Mouse (Mus musculus) forebrain, postnatal 0 days (tissue): ENCODE data around the gene Nfx1. TPM values are rescaled to one million over a fixed set of nuclear protein-coding genes. Genes with fewer than 3 reads are reported as not detected.
"Not testable (repeated sequence)": the region's sequence is repeated elsewhere in the genome, so short reads cannot be mapped to it uniquely, and the experiment has no call there.

ENCODE experiments used
- ATAC-seq: fragments of 200-750 bp; cut with Nextera tagmentation; 2 replicates; pipeline ENCODE4 v1.8.0; 2017; ENCODE audit warnings: mild to moderate bottlenecking, moderate library complexity
- DNase-seq: peaks from one replicate; pipeline ENCODE4 v3.0.0-alpha.2; 2015
- H3K27ac ChIP-seq: fragments of 300-500 bp; sonication (generic); 2 replicates; pipeline ENCODE4 v1.5.1; 2014; ENCODE audit warnings: low read depth, mild to moderate bottlenecking, antibody characterized with exemption, low read length, moderate library complexity, mixed read lengths
- H3K27me3 ChIP-seq: fragments of 300-500 bp; sonication (generic); 2 replicates; pipeline ENCODE4 v1.6.1; 2014; ENCODE audit warnings: mild to moderate bottlenecking, low read length, mixed read lengths; ENCODE audit not compliant: insufficient read depth
- H3K36me3 ChIP-seq: fragments of 300-500 bp; sonication (generic); 2 replicates; pipeline ENCODE4 v1.6.1; 2014; ENCODE audit warnings: mild to moderate bottlenecking, moderate library complexity; ENCODE audit not compliant: insufficient read depth
- H3K4me1 ChIP-seq: fragments of 300-500 bp; sonication (generic); 2 replicates; pipeline ENCODE4 v1.6.1; 2014; ENCODE audit warnings: antibody characterized with exemption; ENCODE audit not compliant: insufficient read depth
- H3K4me2 ChIP-seq: fragments of 300-500 bp; sonication (generic); 2 replicates; pipeline ENCODE4 v1.6.1; 2014; ENCODE audit warnings: low read depth, mild to moderate bottlenecking, moderate library complexity
- H3K4me3 ChIP-seq: fragments of 300-500 bp; sonication (generic); 2 replicates; pipeline ENCODE4 v1.5.1; 2014; ENCODE audit warnings: low read depth, low read length, mixed read lengths
- H3K9ac ChIP-seq: fragments of 300-500 bp; sonication (generic); 2 replicates; pipeline ENCODE4 v1.6.1; 2014; ENCODE audit warnings: mild to moderate bottlenecking
- H3K9me3 ChIP-seq: fragments of 300-500 bp; sonication (generic); 2 replicates; pipeline ENCODE4 v1.6.1; 2016; ENCODE audit warnings: low read length
- CTCF ChIP-seq: sonication (generic); IDR thresholded peaks from 2 replicates; pipeline ENCODE4 v1.5.1; 2016; ENCODE audit warnings: antibody characterized with exemption, control low read depth, low read depth
- WGBS: fragments of 180-500 bp; shearing (Covaris S2); extraction: QIAGEN DNeasy Blood & Tissue Kit; methylation state at CpG from one replicate; pipeline ENCODE4 v1.1.7; 2014; 5-methylcytosine and 5-hydroxymethylcytosine counted together
- polyA plus RNA-seq: library from polyadenylated mRNA; unstranded; fragments of >200 nt; fragmentation: Nextera tagmentation; extraction: Ambion mirVana; gene quantifications from 2 replicates; pipeline ENCODE4 v1.2.1, GENCODE M21; 2015
- total RNA-seq: library from RNA; depleted of rRNA; stranded (reverse); fragments of >200 nt; gene quantifications from 2 replicates; pipeline ENCODE4 v1.2.3, GENCODE M21; 2014; rRNA removed

Nfx1 gene
- total RNA-seq (80.3 and 92.1 TPM in 2 replicates), polyA plus RNA-seq (55.2 and 68.4 TPM in 2 replicates)

DNA sequence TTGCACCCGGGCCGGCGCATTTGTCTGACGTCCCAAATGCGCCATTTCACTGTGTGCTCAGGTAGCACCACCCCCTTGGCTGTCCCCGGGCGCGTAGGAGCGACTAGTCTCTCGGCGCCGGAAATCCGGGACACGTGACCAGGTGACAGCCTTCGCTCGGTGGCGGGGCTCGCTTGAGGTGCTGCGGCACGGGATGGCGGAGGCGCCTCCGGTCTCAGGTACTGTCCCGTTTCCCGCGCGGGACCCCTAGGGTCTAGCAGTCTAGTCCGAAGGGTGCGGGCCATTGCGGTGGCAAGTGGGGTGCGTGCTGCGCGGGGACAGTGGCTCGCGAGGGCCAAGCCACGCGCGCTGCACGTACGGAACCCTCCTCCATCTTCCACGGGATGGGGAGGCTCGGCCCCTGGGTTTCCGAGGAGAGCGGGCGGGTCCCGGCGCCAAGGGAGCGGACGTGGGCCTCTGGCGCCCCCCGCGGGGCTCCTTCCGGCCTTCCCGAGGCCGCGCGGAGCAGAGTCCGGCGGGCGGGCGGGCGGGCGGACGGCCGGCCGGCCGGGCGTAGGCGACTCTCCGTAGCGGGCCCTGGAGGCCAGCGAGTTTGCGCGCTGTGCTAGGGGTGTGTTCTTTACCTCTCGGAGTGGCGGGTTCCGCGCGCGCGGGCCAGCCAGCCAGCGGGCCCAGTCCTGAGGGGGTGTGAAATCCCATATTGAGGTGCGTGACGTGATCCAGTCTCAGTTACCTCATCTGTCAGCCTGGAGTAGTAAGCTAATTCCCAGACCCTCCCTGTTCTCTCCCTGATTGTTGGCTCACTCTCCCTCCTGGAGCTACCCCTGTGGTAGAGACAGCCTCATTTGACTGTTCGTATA is at the start of gene Nfx1:
Nfx1 (plus strand) TSS at position 65 of the 860 bp plus-strand sequence.
- peak within 1 kb of the TSS; percentile 66 for H3K4me2 ChIP-seq
- no peaks in the 10 kb centered on the region for H3K9me3 ChIP-seq
- H3K9ac ChIP-seq, result peak within 1 kb of the TSS; percentile 89
- peaks cover 10% of the 10 kb centered on the region; the same call in 1 of the 2 replicates for H3K4me1 ChIP-seq
- under 1% methylated on average over 70 of the region's 85 CpGs for WGBS
- no peaks in the 10 kb centered on the region for H3K27me3 ChIP-seq
- H3K4me3 ChIP-seq, result peak within 1 kb of the TSS; percentile 95
- H3K36me3 ChIP-seq, result peaks cover 20% of the 10 kb centered on the region
- TF ChIP-seq CTCF, result no peak
- ATAC-seq (peak; percentile 98), DNase-seq (peak; percentile 98)
- H3K27ac ChIP-seq, result peak within 1 kb of the TSS; percentile 95

DNA sequence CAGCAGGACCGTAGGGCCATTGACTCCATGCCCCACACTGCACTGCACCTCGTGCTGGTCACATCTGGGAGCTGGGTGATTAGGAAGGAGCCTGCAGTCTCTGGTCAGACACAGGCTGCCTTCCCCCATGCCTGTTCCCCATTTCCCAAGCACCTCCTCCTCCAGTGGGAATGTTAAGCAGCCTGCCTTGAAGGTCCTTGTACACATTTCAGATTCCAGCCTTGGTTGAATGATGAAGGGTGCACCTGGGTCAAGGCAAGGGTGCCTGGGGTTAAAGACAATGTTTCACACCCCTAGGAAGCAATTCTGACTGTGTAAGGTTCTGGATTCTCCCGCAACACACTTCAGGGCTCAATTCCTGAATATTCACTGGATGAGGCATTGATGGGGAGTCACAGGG is 49.4 kb upstream of the Nfx1 start:
- ATAC-seq (no peak), DNase-seq (no peak)
- no peaks in the 10 kb centered on the region for H3K36me3 ChIP-seq
- TF ChIP-seq CTCF, result no peak
- WGBS, result 73% methylated on average over 3 of the region's 3 CpGs
- H3K4me3 ChIP-seq, result no peak overlapping the region
- H3K4me1 ChIP-seq, result no peaks in the 10 kb centered on the region
- H3K27me3 ChIP-seq, result no peaks in the 10 kb centered on the region
- H3K27ac ChIP-seq, result no peak overlapping the region
- no peak overlapping the region for H3K9ac ChIP-seq
- no peak overlapping the region for H3K4me2 ChIP-seq
- H3K9me3 ChIP-seq, result no peaks in the 10 kb centered on the region

DNA sequence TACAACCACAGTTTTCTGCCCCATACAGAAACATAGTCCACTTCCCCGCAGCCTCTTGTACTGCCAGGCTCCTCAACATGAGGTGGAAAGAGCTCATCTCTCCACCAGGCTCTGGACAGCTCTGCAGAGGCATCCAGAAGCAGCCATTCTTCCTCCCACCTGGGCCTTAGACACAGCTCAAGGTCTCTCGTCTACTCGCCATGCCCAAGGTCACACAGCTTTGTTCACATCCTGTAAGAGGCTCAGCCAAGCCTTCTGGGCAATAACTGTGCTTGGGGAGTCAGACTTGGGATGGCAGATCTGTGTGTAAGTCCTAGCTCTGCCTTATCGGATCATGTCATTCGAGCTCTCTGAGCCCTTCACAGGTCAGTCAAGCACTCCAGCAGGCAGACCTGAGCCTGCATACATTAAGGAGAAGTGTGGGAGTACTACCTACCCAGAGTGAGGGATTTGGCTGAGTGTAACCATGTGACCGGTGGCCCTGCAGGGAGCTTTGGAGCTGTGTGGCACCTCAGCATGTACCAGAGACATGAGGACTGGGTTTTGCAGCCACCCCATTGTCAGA is 47.5 kb upstream of the Nfx1 start:
- no peak for DNase-seq
- H3K4me1 ChIP-seq, result no peaks in the 10 kb centered on the region
- no peak overlapping the region for H3K4me2 ChIP-seq
- no peak for TF ChIP-seq CTCF
- H3K27me3 ChIP-seq, result no peaks in the 10 kb centered on the region
- H3K36me3 ChIP-seq, result no peaks in the 10 kb centered on the region
- no peak overlapping the region for H3K27ac ChIP-seq
- no peak overlapping the region for H3K4me3 ChIP-seq
- WGBS, result 82% methylated on average over 6 of the region's 6 CpGs
- no peak for ATAC-seq
- H3K9ac ChIP-seq, result no peak overlapping the region
- H3K9me3 ChIP-seq, result no peaks in the 10 kb centered on the region

DNA sequence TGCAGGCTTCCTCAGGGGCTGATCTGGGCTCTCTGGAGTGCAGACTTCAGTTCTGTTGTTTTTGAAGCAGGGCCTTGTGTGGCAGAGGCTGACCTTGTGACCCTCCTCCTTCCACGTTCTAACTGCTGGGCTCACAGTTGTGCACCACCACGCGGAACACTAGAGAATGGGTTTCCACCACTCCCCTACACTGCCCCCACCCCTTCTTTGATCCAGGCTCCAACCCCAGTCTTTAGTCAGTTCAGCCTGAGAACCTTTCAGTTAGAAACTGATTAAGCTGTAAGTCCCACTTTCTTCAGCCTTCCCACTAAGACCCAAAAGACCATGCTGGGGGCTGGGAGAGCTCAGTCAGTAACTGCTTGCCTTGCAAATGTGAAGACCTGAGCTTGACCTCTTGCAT is 45.1 kb upstream of the Nfx1 start:
- DNase-seq (no peak), ATAC-seq (no peak)
- Histone ChIP-seq H3K4me2 (no peak overlapping the region), H3K4me3 (no peak overlapping the region), H3K27ac (no peak overlapping the region), H3K9me3 (no peaks in the 10 kb centered on the region), H3K27me3 (no peaks in the 10 kb centered on the region), H3K36me3 (no peaks in the 10 kb centered on the region), H3K9ac (no peak overlapping the region), H3K4me1 (no peaks in the 10 kb centered on the region)
- 50% methylated on average over 3 of the region's 3 CpGs for WGBS
- no peak for TF ChIP-seq CTCF

DNA sequence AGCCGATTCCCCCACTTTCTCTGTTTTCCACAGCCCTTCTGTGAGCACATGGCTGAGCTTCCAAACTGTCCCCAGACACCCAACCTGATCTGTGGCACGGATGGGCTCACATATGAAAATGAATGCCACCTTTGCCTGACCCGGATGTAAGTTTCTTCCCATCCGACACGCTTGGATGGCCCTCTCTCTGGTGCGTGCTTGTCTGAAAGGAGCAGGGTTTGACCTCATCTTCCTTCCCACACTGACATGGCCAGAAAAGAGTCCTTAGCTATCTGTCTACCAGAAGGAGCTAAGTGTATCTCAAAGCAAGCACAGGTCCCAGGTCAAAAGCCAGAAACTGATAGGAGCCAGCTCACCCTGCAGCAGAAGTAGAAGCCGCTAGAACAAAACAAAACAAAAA is 41.7 kb upstream of the Nfx1 start:
- no peak for ATAC-seq
- no peak for DNase-seq
- H3K9ac ChIP-seq, result no peak overlapping the region
- 86% methylated on average over 7 of the region's 7 CpGs for WGBS
- TF ChIP-seq CTCF, result no peak
- H3K4me2 ChIP-seq, result no peak overlapping the region
- H3K9me3 ChIP-seq, result no peaks in the 10 kb centered on the region
- H3K36me3 ChIP-seq, result peaks cover 16% of the 10 kb centered on the region
- no peaks in the 10 kb centered on the region for H3K4me1 ChIP-seq
- H3K4me3 ChIP-seq, result no peak overlapping the region
- no peak overlapping the region for H3K27ac ChIP-seq
- no peaks in the 10 kb centered on the region for H3K27me3 ChIP-seq

DNA sequence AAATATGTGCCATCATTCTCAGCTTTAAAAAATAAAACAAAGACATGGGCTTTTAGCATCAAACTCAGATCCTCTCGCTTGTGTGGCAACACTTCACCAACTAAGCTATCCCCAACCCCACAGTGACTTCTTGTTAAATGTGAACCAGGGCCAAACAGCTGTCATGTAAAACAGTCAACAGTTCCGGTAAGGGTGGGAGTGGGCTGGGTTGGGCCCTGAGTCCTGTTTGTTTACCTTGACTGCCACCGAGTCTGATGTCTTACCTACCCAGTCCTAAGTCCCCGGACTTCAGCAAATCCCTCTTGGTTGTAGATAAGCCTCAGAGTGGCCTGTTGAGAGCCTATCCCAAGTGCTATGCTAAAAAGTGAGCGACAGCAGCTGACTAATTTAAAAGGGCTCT is 37.0 kb upstream of the Nfx1 start:
- no peaks in the 10 kb centered on the region for H3K4me1 ChIP-seq
- H3K36me3 ChIP-seq, result peaks cover 50% of the 10 kb centered on the region
- H3K9ac ChIP-seq, result no peak overlapping the region
- H3K27me3 ChIP-seq, result no peaks in the 10 kb centered on the region
- WGBS, result 96% methylated on average over 5 of the region's 5 CpGs
- no peak for TF ChIP-seq CTCF
- H3K4me2 ChIP-seq, result no peak overlapping the region
- H3K27ac ChIP-seq, result no peak overlapping the region
- ATAC-seq (no peak), DNase-seq (no peak)
- H3K9me3 ChIP-seq, result no peaks in the 10 kb centered on the region
- H3K4me3 ChIP-seq, result no peak overlapping the region

DNA sequence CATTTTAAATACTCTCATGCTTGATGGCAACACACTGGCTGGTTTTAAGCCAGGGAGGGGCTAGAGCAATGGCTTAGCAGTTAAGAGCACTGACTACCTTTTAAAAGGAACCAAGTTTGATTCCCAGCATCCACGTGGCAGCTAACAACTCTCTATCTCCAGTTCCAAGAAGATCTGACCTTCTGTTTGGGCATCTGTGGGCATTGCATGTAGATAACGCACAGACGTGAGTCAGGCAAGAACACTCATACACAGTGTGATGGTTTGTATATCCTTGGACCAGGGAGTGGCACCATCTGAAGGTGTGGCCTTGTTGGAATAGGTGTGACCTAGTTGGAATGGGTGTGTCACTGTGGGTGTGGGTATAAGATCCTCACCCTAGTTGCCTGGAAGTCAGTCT is 36.3 kb upstream of the Nfx1 start:
- H3K4me1 ChIP-seq, DNase-seq, H3K4me2 ChIP-seq, H3K27ac ChIP-seq, H3K27me3 ChIP-seq, ATAC-seq, H3K9me3 ChIP-seq, H3K9ac ChIP-seq, H3K4me3 ChIP-seq: not testable (repeated sequence)
- WGBS, result 95% methylated on average over 3 of the region's 3 CpGs
- H3K36me3 ChIP-seq, result peaks cover 57% of the 10 kb centered on the region
